Comparison of ENCODE assay signal across 15 mouse cellular contexts in genomic region chr11:4814507-4815450, GRCm38 (mm10).
"Had no signal": no experiment of that assay in that cellular context is flagged by ENCODE, and none has a peak within 500 bp of the region (broad histone marks: within the 10 kb centered on the region; RNA-seq: fewer than 3 reads in every experiment).

No protein-coding gene starts in this region.

- H3K9ac ChIP-seq: limb, embryonic 13.5 days; liver, embryonic 14.5 days; midbrain, embryonic 12.5 days; neural tube, embryonic 13.5 days had no signal

- H3K27ac ChIP-seq: kidney, postnatal 0 days; limb, embryonic 13.5 days; liver, embryonic 14.5 days; midbrain, embryonic 12.5 days; neural tube, embryonic 13.5 days had no signal

- H3K27me3 ChIP-seq: limb, embryonic 13.5 days; midbrain, embryonic 12.5 days; neural tube, embryonic 13.5 days had no signal

- H3K4me2 ChIP-seq: limb, embryonic 13.5 days; midbrain, embryonic 12.5 days; neural tube, embryonic 13.5 days had no signal

- H3K4me1 ChIP-seq: midbrain, embryonic 12.5 days had no signal

- DNase-seq: kidney, adult 8-10 months; kidney, postnatal 36 days; lung, adult 18-20 months; lung, postnatal 10 days; retina, postnatal 1 day; right cerebral cortex, postnatal 14 days; spleen, adult 18-20 months; thymus, adult 2 months had no signal

- H3K9me3 ChIP-seq: limb, embryonic 13.5 days; midbrain, embryonic 12.5 days; neural tube, embryonic 13.5 days had no signal

- ATAC-seq: intestine, postnatal 0 days; midbrain, embryonic 16.5 days had no signal

- H3K4me3 ChIP-seq: limb, embryonic 13.5 days; midbrain, embryonic 12.5 days; neural tube, embryonic 13.5 days had no signal
